Mouse (Mus musculus) limb, embryonic 10.5 days (tissue): ENCODE data around the gene Phc2. TPM values are rescaled to one million over a fixed set of nuclear protein-coding genes. Genes with fewer than 3 reads are reported as not detected.

Source experiments
- DNase-seq: peaks from one replicate; pipeline ENCODE4 v3.0.0-alpha.2; 2017; ENCODE audit warnings: low spot score
- H3K27ac ChIP-seq: fragments of 300-500 bp; sonication (generic); 2 replicates; pipeline ENCODE4 v1.5.1; 2016; ENCODE audit warnings: mild to moderate bottlenecking
- H3K27me3 ChIP-seq: fragments of 300-500 bp; sonication (generic); 2 replicates; pipeline ENCODE4 v1.6.1; 2016; ENCODE audit warnings: low read depth, mild to moderate bottlenecking; ENCODE audit not compliant: poor library complexity, severe bottlenecking
- H3K36me3 ChIP-seq: fragments of 300-500 bp; sonication (generic); 2 replicates; pipeline ENCODE4 v1.6.1; 2016; ENCODE audit warnings: mild to moderate bottlenecking, moderate library complexity
- H3K4me1 ChIP-seq: fragments of 300-500 bp; sonication (generic); 2 replicates; pipeline ENCODE4 v1.6.1; 2016
- H3K4me3 ChIP-seq: fragments of 300-500 bp; sonication (generic); 2 replicates; pipeline ENCODE4 v1.5.1; 2016; ENCODE audit warnings: mild to moderate bottlenecking, moderate library complexity
- H3K9me3 ChIP-seq: fragments of 300-500 bp; sonication (generic); replicated peaks from 2 replicates; pipeline ENCODE4 v1.6.1; 2016; ENCODE audit warnings: mild to moderate bottlenecking
- WGBS: fragments of 180-500 bp; shearing (Covaris S2); methylation state at CpG from one replicate; pipeline ENCODE4 v1.1.7; 2016; 5-methylcytosine and 5-hydroxymethylcytosine counted together
- polyA plus RNA-seq: library from polyadenylated mRNA; unstranded; fragments of >200 nt; fragmentation: Nextera tagmentation; extraction: Ambion mirVana; gene quantifications from 2 replicates; pipeline ENCODE4 v1.2.1, GENCODE M21; 2016

The Phc2 gene
- polyA plus RNA-seq, 1 experiment from 2014 or later, result 71.1 TPM

DNA sequence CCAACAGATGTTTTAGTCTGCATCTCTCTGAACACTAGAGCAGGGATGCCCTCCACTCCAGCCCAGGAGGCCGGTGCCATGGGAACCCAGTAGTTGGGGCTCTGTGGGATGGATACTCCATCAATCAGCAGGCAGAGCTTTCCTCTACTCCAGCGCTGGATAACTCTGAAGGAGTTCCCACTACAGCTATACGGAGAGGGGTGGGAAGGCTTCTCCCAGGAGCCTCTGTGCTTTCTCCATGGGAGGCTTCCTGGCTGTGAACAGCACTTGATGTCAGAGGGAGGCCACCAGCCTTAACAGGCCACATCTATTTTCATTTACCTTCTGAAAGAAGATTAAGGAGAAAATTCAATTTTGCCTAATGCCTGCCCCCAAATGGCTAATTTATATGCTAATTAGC, 29.2 kb downstream of the Phc2 start:
- Histone ChIP-seq H3K27me3 (no peaks in the 10 kb centered on the region), H3K9me3 (no peaks in the 10 kb centered on the region), H3K27ac (peak overlapping the region; percentile 10; the same call in 1 of the 2 replicates), H3K4me1 (peaks cover 45% of the 10 kb centered on the region), H3K4me3 (no peak overlapping the region), H3K36me3 (no peaks in the 10 kb centered on the region)
- DNase-seq, result no peak
- WGBS, result 48% methylated on average over 3 of the region's 3 CpGs

DNA sequence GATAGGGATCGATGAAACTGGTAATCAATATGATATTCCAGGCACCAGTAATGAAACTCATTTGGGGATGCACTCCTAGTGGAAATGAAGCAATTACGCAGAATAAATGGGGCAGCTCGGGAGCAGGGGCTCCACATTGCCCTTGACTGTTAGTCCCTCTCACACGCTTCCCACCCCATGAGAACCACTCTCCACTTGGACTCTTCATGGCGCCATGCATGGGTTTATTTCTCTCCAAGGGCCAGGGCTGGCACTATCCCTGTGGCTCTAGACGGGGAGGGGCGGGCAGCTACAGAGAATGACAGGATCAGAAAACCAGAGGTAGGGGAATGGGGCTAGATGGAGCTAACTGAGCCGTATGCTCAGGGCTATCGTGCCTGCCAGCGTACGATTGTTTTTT, 29.6 kb downstream of the Phc2 start:
- WGBS, result 88% methylated on average over 11 of the region's 11 CpGs
- Histone ChIP-seq H3K27me3 (no peaks in the 10 kb centered on the region), H3K36me3 (no peaks in the 10 kb centered on the region), H3K27ac (no peak overlapping the region), H3K9me3 (no peaks in the 10 kb centered on the region), H3K4me3 (no peak overlapping the region), H3K4me1 (peaks cover 45% of the 10 kb centered on the region)
- DNase-seq, result no peak

DNA sequence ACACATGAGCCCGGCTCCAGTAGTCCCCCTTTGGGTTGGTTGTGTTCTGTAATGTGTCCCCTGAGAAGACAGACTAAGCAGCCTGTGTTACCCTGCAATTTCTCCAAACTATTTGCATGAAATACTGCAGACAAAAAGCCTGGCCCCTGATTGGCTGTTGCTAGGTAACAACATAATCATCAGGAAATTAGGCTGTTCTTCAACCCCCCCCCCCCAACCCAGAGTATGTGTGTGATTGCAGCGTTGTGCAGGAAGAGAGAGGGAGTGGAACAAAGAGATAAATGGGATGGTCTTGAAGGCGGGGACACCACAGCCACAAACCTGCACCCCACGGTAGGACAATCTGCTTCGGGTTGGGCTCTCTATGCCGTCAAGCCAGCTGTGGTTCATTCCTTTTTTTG, 34.0 kb downstream of the Phc2 start:
- peaks cover 62% of the 10 kb centered on the region for H3K4me1 ChIP-seq
- no peaks in the 10 kb centered on the region for H3K27me3 ChIP-seq
- DNase-seq, result no peak
- 53% methylated on average over 6 of the region's 6 CpGs for WGBS
- no peak overlapping the region for H3K4me3 ChIP-seq
- H3K9me3 ChIP-seq, result no peaks in the 10 kb centered on the region
- H3K36me3 ChIP-seq, result no peaks in the 10 kb centered on the region
- peak overlapping the region; percentile 84 for H3K27ac ChIP-seq

DNA sequence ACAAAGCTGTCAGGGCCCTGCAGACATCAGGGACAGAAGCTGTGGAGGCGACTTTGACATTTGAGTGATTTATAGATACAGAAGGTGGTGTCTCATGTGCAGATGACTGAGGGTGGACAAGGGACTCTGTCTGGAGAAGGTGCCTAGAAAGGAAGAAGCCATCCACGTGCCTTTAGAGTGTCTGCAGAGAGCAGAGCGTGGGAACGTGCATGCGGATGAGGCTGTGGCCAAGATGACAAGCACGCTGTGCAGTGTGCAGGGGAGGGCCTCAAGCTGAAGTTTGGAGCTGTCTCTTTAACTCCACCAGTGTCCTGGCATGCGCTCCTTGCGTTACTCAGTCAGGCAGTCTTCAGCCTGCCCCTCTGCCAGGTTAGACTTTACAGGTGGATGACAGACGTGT, 34.5 kb downstream of the Phc2 start:
- H3K36me3 ChIP-seq, result no peaks in the 10 kb centered on the region
- no peak overlapping the region for H3K4me3 ChIP-seq
- no peak for DNase-seq
- peaks cover 63% of the 10 kb centered on the region for H3K4me1 ChIP-seq
- no peaks in the 10 kb centered on the region for H3K27me3 ChIP-seq
- H3K9me3 ChIP-seq, result no peaks in the 10 kb centered on the region
- peak overlapping the region; percentile 84 for H3K27ac ChIP-seq
- 73% methylated on average over 9 of the region's 9 CpGs for WGBS

DNA sequence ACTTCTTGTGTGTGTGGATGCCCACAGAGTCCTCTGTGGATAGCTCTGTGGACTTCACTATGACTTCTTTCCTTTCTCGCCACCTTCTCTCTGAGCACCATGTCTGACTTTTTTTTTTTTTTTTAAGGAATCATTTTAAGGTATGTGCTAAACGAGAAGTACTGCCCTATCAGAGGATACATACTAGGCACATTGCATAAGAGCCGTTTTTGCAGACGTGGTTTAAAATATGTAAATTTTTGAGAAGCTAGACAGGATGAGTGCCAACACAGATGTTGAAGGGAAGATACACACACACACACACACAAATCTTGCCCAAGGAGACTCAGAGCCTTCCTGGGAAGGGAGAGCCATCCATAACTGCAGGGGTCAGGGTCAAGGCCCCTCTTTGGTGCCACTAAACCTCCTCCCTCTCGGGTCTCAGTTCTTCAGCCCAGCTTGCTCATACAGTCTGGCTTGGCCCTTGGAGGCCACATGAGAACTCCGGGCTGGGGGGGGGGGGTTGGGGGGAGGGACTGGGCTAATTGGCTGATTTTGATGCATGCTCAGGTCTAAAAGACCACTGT, 35.3 kb downstream of the Phc2 start:
- H3K27me3 ChIP-seq, result no peaks in the 10 kb centered on the region
- no peak overlapping the region for H3K4me3 ChIP-seq
- H3K9me3 ChIP-seq, result no peaks in the 10 kb centered on the region
- H3K36me3 ChIP-seq, result no peaks in the 10 kb centered on the region
- peaks cover 68% of the 10 kb centered on the region for H3K4me1 ChIP-seq
- no peak for DNase-seq
- peak overlapping the region; percentile 84 for H3K27ac ChIP-seq
- 69% methylated on average over 6 of the region's 6 CpGs for WGBS

DNA sequence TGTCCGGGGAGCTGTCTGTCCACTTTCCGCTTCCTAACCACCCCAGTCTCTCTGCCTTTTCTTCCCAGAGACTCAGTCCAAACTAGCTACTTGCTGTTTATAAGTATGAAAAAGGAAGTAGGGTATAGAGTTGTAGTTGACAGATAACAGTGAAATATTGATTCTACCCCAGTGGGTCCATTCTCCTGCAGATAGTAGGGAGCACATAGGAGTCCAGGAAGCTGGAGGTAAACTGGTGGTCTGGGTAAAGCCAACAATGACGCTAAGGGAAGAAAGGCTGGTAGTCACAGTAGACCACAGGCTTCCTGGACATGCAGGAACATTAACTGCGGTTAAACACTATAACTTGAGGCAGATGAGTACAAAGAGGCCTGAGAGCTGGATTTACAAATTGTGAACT, 36.7 kb downstream of the Phc2 start:
- Histone ChIP-seq H3K4me3 (no peak overlapping the region), H3K4me1 (peaks cover 82% of the 10 kb centered on the region), H3K36me3 (no peaks in the 10 kb centered on the region), H3K27ac (peak overlapping the region; percentile 84), H3K27me3 (no peaks in the 10 kb centered on the region), H3K9me3 (no peaks in the 10 kb centered on the region)
- whole genome bisulfite sequencing, result 86% methylated on average over 4 of the region's 4 CpGs
- DNase-seq, result no peak

DNA sequence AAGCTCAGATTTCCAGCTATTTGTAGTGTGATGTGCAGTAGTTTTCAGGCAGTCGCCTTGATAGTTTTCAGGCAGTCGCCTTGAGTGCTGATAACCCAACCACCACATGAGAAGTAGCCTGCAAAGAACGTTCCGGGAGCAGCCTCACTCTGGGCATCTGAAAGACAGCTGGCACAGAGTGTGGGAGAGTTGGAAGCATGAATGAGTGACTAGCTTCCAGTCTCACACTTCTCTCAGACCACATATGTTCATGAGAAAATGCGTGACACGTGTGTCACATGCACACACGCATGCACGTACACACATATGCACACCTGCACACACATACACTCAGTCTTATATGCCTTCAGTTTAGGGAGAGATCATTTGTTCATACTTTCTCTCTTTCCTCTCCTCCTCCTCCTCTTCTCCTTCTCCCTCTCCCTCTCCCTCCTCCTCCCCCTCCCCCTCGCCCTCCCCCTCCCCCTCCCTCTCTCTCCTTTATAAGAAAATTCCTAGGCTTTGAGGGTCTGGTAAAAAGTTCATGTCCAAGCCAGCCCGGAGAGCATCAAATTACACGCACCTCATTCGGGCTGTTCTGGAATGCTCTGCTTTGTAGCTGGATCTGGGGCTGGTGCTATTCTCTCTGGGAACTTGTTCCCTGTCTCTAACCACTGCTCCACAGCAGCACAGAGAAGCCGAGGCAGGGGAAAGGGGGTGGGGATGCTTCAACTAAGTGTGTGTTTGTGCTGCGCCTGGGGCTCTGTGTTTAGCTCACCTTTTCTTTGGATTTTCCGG, 37.8 kb downstream of the Phc2 start:
- H3K4me3 ChIP-seq, result no peak overlapping the region
- H3K36me3 ChIP-seq, result no peaks in the 10 kb centered on the region
- H3K27ac ChIP-seq, result peak overlapping the region; percentile 84
- 64% methylated on average over 15 of the region's 15 CpGs for WGBS
- no peaks in the 10 kb centered on the region for H3K27me3 ChIP-seq
- DNase-seq, result peak; percentile 64
- peaks cover 93% of the 10 kb centered on the region for H3K4me1 ChIP-seq
- no peaks in the 10 kb centered on the region for H3K9me3 ChIP-seq

DNA sequence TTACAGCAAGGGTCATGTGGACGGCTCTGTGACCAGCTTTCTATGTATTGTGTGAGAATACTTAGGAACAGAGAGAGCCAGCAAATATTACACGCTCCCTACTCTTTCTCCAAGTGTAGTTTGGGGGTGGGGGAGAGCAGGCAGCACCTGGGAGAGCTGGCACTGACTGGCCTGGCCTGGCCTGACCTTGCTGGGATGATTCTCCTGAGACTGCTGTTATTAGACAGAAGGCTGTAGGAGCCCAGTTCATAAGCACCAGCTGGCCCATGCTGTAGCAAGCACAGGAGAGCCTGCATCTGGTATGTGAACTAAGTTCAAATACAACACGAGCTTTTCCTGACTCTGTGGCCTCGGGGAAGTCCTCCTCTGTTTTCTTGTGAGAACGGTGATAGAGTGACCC, 38.7 kb downstream of the Phc2 start:
- Histone ChIP-seq H3K4me3 (no peak overlapping the region), H3K27me3 (no peaks in the 10 kb centered on the region), H3K27ac (peak overlapping the region; percentile 84), H3K9me3 (no peaks in the 10 kb centered on the region), H3K4me1 (peaks cover 99% of the 10 kb centered on the region), H3K36me3 (no peaks in the 10 kb centered on the region)
- DNase-seq, result peak; percentile 60
- WGBS, result 65% methylated on average over 5 of the region's 5 CpGs

DNA sequence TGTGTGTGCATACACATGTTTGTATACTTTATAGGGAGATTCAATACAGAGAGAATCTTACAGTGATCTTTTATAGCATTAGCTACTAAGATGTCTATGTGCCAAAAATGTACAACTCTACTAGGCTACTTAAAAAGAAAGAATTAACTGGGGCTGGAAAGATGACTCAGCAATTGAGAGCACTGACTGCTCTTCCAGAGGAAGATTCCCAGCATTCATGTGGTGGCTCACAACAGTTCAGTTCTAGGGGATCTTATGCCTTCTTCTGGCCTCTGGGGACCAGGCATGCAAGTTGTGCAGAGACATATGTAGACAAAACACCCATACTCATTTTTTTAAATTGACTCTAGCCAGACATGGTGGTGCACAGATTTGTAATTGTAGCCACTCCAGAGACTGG, 39.8 kb downstream of the Phc2 start:
- Histone ChIP-seq H3K27ac (peak overlapping the region; percentile 63), H3K4me3 (no peak overlapping the region), H3K9me3 (no peaks in the 10 kb centered on the region), H3K36me3 (no peaks in the 10 kb centered on the region), H3K4me1 (peaks cover 94% of the 10 kb centered on the region), H3K27me3 (no peaks in the 10 kb centered on the region)
- no peak for DNase-seq

DNA sequence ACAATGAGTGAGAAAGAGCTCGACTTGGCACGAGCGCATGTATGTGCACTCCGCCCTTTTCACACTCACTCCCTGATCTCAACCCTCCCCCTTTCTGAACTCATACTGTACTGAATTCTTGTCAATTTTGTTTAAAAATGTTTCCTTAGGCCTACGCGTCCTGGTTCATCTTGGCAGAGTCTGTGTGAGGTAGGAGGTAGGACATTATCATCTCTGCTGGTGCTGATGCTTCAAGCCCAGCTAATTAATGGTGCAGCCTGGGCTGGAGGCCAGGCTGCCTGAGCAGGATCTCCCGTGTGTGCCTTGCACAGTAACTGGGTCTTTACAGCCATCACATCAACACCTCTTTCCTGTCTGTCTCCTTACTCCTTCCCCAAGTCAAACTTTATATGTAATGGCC, 40.6 kb downstream of the Phc2 start:
- Histone ChIP-seq H3K27ac (peak overlapping the region; percentile 1; the same call in 1 of the 2 replicates), H3K9me3 (no peaks in the 10 kb centered on the region), H3K4me3 (no peak overlapping the region), H3K27me3 (no peaks in the 10 kb centered on the region), H3K36me3 (no peaks in the 10 kb centered on the region), H3K4me1 (peaks cover 86% of the 10 kb centered on the region)
- no peak for DNase-seq
- 83% methylated on average over 7 of the region's 7 CpGs for WGBS

DNA sequence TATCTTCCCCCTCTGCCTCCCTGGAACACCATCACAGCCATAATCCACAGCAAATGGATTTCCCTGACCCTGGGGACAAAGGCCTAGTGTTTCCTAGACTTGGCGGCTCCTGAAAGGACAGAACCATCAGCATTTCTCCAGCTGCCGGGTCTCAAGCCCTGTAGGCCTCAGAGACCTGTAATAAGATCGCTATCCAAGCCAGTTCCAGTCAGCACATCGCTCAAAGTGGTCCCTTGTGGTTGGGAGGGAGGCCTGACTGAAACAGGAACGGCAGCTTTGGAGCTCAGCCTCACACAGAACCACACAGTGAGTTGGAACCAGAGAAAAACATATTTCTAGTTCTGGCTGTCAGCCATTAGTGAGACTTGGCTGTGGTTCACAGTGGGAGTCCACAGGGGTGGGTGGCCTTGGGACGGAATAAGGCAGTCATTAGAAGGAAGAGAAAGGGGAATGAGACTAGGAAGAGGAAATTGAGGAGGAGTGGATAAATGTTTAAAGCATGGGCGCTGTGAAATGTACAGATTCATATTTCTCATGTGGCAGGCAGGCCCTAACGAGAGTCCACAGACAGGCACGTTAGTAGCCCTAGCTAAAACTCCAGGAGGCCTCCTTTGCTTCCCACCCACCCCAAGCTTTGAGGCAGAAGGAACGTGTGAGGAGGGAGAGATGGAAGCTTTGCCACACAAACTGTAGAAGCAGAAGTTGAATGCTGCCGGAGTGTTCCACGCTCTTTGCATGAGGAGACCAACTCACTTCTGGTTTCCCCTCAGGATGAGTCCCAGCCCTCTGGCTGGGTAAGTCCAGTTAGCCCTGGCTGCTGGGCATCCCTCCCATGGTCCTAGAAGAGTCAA, 43.7 kb downstream of the Phc2 start:
- Histone ChIP-seq H3K9me3 (no peaks in the 10 kb centered on the region), H3K4me1 (peaks cover 69% of the 10 kb centered on the region), H3K36me3 (no peaks in the 10 kb centered on the region), H3K27ac (peak overlapping the region; percentile 86), H3K27me3 (no peaks in the 10 kb centered on the region), H3K4me3 (no peak overlapping the region)
- peak; percentile 61 for DNase-seq
- 57% methylated on average over 12 of the region's 12 CpGs for WGBS

DNA sequence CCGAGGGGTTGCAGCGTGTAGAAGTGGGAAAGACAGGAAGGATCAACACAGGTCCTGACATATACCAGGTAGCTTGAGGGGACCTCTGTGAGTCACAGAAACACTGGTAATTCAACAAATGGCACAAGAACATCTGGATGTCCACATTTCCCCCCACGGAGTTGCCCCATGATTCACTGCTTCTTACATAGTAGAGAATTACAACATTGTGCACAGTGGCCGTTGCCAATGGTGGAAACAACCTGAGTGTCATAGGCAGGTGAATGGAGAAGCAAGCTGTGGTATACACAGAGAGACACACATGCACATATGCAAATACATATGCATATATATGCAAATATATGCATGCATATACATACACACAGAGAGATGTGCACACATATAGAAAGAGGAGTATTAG, 45.4 kb downstream of the Phc2 start:
- no peaks in the 10 kb centered on the region for H3K36me3 ChIP-seq
- no peaks in the 10 kb centered on the region for H3K9me3 ChIP-seq
- H3K4me1 ChIP-seq, result peaks cover 55% of the 10 kb centered on the region
- 91% methylated on average over 4 of the region's 4 CpGs for WGBS
- H3K27me3 ChIP-seq, result no peaks in the 10 kb centered on the region
- H3K27ac ChIP-seq, result no peak overlapping the region
- DNase-seq, result no peak
- no peak overlapping the region for H3K4me3 ChIP-seq

DNA sequence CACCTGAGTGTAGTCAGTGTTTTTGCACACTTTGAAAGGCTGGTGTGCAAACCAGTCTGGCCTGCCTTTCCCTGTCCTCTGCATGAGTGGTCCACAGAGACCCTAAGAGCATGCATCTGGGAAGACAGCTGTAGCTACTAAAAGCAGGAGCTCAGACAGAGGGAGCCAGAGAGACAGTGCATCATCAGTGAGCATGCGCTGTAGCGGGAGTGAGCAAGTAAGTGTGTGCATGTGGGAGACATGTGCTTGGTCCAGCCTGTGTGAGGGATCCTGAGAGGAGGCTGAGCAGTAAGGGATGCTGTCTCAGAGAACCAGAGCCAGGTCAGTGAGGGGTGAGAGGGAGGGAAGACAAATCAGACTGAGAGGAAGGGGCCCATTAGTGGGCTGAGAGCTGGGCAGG, 46.0 kb downstream of the Phc2 start:
- Histone ChIP-seq H3K4me1 (peaks cover 49% of the 10 kb centered on the region), H3K27me3 (no peaks in the 10 kb centered on the region), H3K4me3 (no peak overlapping the region), H3K36me3 (no peaks in the 10 kb centered on the region), H3K9me3 (no peaks in the 10 kb centered on the region), H3K27ac (peak overlapping the region; percentile 62)
- DNase-seq, result no peak
- 66% methylated on average over 2 of the region's 2 CpGs for WGBS
